Mouse (Mus musculus) stomach, embryonic 15.5 days (tissue): ENCODE results near the gene Tjp2. TPM values are rescaled to one million over a fixed set of nuclear protein-coding genes. Genes with fewer than 3 reads are reported as not detected.

Experiments used
- ATAC-seq: fragments of 200-750 bp; cut with Nextera tagmentation; 2 replicates; pipeline ENCODE4 v1.8.0; 2017; ENCODE audit warnings: low read depth, moderate number of reproducible peaks, moderate TSS enrichment; ENCODE audit not compliant: insufficient read depth, low FRiP score
- H3K27ac ChIP-seq: fragments of 300-500 bp; sonication (generic); 2 replicates; pipeline ENCODE4 v1.5.1; 2015; ENCODE audit warnings: mild to moderate bottlenecking, inconsistent platforms
- H3K27me3 ChIP-seq: fragments of 300-500 bp; sonication (generic); replicated peaks from 2 replicates; pipeline ENCODE4 v1.6.1; 2015; ENCODE audit warnings: inconsistent platforms
- H3K36me3 ChIP-seq: fragments of 300-500 bp; sonication (generic); 2 replicates; pipeline ENCODE4 v1.6.1; 2015; ENCODE audit warnings: inconsistent platforms
- H3K4me1 ChIP-seq: fragments of 300-500 bp; sonication (generic); 2 replicates; pipeline ENCODE4 v1.6.1; 2015; ENCODE audit warnings: inconsistent platforms
- H3K4me2 ChIP-seq: fragments of 300-500 bp; sonication (generic); 2 replicates; pipeline ENCODE4 v1.6.1; 2015; ENCODE audit warnings: mild to moderate bottlenecking, inconsistent platforms
- H3K4me3 ChIP-seq: fragments of 300-500 bp; sonication (generic); replicated peaks from 2 replicates; pipeline ENCODE4 v1.5.1; 2015; ENCODE audit warnings: inconsistent platforms
- H3K9ac ChIP-seq: fragments of 300-500 bp; sonication (generic); 2 replicates; pipeline ENCODE4 v1.6.1; 2015; ENCODE audit warnings: inconsistent platforms
- H3K9me3 ChIP-seq: fragments of 300-500 bp; sonication (generic); 2 replicates; pipeline ENCODE4 v1.6.1; 2016; ENCODE audit warnings: inconsistent platforms
- WGBS: fragments of 180-500 bp; shearing (Covaris S2); methylation state at CpG from one replicate; pipeline ENCODE4 v1.1.7; 2015; 5-methylcytosine and 5-hydroxymethylcytosine counted together
- polyA plus RNA-seq: library from polyadenylated mRNA; unstranded; fragments of >200 nt; fragmentation: Nextera tagmentation; extraction: Ambion mirVana; gene quantifications from 2 replicates; pipeline ENCODE4 v1.2.1, GENCODE M21; 2015

The Tjp2 gene
- polyA plus RNA-seq, 1 experiment from 2014 or later, result 34.5 TPM

- Histone ChIP-seq H3K4me1 (no peaks in the 10 kb centered on the region), H3K27ac (no peak overlapping the region), H3K9ac (no peak overlapping the region), H3K36me3 (no peaks in the 10 kb centered on the region), H3K4me2 (no peak overlapping the region), H3K4me3 (no peak overlapping the region), H3K27me3 (no peaks in the 10 kb centered on the region), H3K9me3 (no peaks in the 10 kb centered on the region)
- no peak for ATAC-seq
- 76% methylated on average over 10 of the region's 10 CpGs for WGBS
Observed at GRCm38 (mm10) chr19:24046395-24046993, 178.3 kb downstream of the Tjp2 start.

Other genes starting within 250 kb of the Tjp2 start
- 0.42 and 0.75 TPM in 2 replicates for gene Fam189a2, start 194.0 kb downstream of the Tjp2 start, polyA plus RNA-seq
- 39.3 and 44.3 TPM in 2 replicates for gene Fxn, start 55.6 kb upstream of the Tjp2 start, polyA plus RNA-seq